Mouse (Mus musculus): ENCODE data around the gene Cog5. TPM values are rescaled to one million over a fixed set of nuclear protein-coding genes. Genes with fewer than 3 reads are reported as not detected.

Cog5 gene
- 58.1 TPM for total RNA-seq (2023)

GRCm38 (mm10) chr12:31654197-31654964 is at the start of gene Cog5, which contains the start of gene Dus4l:
TSS of gene Cog5 (plus strand) at chr12:31654869.
TSS of gene Dus4l (minus strand) at chr12:31654826.

GRCm38 (mm10) chr12:31634343-31635239 is 20.1 kb upstream of the Cog5 start, which contains the start of gene Bcap29:
TSS of gene Bcap29 (minus strand) at chr12:31634658.

GRCm38 (mm10) chr12:31713600-31713999 is 58.9 kb downstream of the Cog5 start, which contains the start of gene Gpr22:
TSS of gene Gpr22 (minus strand) at chr12:31713947.

GRCm38 (mm10) chr12:31949759-31950658 is 295.3 kb downstream of the Cog5 start, which contains the start of gene Hbp1:
TSS of gene Hbp1 (minus strand) at chr12:31950535.

Other genes with a start within 250 kb of the Cog5 start
- 32.5 TPM for gene Cbll1, start 155.3 kb upstream of the Cog5 start, total RNA-seq (2023)
- gene Slc26a4, start 94.9 kb upstream of the Cog5 start, total RNA-seq (2023): not detected
- 24.9 TPM for gene Bcap29, start 20.2 kb upstream of the Cog5 start, total RNA-seq (2023)
- 13.0 TPM for gene Dus4l, start within 50 bp of the Cog5 start, total RNA-seq (2023)
- gene Gpr22, start 59.1 kb downstream of the Cog5 start, total RNA-seq (2023): not detected